Mouse (Mus musculus): ENCODE measurements around the gene Slc1a5.

DNA sequence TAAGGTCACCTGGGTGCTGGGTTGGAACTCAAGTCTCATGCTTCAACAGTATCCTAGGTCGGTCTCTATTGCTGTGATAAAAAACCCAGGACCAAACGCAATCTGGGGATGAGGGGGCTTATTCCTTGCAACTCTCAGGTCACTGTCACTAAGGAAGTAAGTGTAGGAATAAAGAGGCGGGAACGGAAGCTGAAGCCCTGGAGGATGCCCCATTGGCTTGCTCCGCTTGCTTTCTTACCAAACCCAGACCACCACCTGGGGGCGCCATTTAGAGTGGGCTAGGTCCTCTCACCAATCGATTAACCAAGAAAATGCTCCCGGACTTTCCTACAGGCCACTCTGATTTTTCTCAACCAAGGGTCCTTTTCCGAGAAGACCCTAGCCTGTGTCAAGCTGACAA lies 26.8 kb downstream of the Slc1a5 start:
- TF ChIP-seq FLI1 (IDR thresholded peaks at IDR 0.05; ENCODE audit: low read length): no peak
- no peak for TF ChIP-seq GATA1 (IDR thresholded peaks at IDR 0.05; ENCODE audit: borderline replicate concordance, low read length)

Data from megakaryocyte, embryonic 14.5 days (primary cell).